Mouse (Mus musculus) left cerebral cortex, postnatal 10 days (tissue): ENCODE measurements around the gene Wdhd1. TPM values are rescaled to one million over a fixed set of nuclear protein-coding genes. Genes with fewer than 3 reads are reported as not detected.

Experiments
- DNase-seq, 2 experiments: peaks; one replicate each; pipeline ENCODE4 v3.0.0; 2021 to 2022; ENCODE audit warnings: low spot score in 2 of 2, mixed read lengths in 1 of 2; ENCODE audit errors: extremely low spot score in 1 of 2
- intact Hi-C: fragments of 180-260 bp; cut with DNase I; formaldehyde crosslinking; loops from one replicate; pipeline ENCODE4 v1.15.1; 2025
- total RNA-seq, 2 experiments: library from RNA; stranded (reverse); gene quantifications; 2 replicates each; pipeline ENCODE4 v1.2.3; 2021

Gene Wdhd1
- total RNA-seq, 2 experiments from 2014 or later = 6.1 to 6.3 TPM

DNA sequence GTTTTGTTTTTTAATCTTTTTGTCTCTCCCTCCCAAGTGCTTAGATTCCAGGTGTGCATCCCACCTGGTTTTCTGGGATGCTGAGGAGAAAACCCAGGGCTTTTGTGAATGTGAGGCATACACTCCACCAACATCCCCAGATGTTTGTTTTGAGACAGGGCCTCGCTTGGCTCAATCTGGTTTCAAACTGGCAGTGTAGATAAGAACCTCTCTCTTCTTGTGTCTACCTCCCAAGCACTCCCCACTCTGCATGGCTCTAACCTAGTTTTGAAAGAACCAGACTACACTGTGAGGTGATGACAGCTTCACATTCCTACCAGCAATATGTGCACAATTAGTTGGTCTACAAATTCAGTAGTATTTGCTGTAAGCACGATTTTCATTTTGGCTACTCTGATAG, 43.1 kb downstream of the Wdhd1 start:
- intact Hi-C loops = no loop called here

DNA sequence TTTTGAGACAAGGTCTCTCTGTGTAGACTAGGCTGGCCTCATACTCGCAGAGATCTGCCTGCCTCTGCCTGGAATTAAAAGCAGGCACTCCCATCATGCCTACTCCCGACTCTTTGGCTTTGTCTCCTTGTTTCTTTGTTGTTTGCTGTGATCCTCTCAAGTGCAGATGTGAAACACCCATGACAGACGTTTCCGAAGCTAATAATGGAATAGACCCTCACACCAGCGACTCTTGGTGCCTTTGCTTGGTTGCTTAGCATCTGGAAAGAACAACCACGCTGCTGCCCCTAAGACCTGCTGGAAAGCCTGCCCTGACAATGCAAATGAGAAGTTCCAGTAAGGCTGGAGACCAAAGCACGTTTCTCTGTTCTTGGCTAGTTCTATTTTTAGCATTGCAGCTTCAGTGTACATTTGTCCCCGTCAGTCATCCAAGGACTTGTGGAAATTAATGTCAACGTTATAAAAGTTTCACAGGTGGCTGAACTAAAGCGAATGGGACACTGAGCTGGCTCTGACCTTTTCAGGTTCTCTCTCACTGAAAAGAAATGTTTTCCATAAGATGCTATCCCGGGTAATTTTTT, 46.8 kb downstream of the Wdhd1 start:
- DNase-seq = no peak
- intact Hi-C loops = no loop called here

More for the DNA sequence above, 43.1 kb downstream of the Wdhd1 start:
- no peak for DNase-seq

DNA sequence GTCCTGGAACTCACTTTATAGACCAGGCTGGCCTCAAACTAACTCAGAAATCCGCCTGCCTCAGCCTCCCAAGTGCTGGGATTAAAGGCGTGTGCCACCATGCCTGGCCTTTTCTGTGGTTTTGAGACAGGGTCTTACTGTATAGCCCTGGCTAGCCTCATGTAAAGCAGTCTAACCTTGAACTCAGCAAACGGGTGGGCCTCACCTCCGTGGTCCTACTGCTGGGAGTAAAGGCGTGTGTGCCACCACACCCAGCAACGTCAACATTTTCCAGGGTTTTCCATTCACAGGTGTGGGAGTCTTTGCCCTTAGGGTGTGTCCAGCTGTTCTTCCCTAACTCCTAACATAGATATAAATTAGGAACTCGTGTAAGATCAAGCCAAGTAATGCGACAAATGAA, 50.7 kb downstream of the Wdhd1 start:
- DNase-seq = no peak
- intact Hi-C loops = no loop called here

DNA sequence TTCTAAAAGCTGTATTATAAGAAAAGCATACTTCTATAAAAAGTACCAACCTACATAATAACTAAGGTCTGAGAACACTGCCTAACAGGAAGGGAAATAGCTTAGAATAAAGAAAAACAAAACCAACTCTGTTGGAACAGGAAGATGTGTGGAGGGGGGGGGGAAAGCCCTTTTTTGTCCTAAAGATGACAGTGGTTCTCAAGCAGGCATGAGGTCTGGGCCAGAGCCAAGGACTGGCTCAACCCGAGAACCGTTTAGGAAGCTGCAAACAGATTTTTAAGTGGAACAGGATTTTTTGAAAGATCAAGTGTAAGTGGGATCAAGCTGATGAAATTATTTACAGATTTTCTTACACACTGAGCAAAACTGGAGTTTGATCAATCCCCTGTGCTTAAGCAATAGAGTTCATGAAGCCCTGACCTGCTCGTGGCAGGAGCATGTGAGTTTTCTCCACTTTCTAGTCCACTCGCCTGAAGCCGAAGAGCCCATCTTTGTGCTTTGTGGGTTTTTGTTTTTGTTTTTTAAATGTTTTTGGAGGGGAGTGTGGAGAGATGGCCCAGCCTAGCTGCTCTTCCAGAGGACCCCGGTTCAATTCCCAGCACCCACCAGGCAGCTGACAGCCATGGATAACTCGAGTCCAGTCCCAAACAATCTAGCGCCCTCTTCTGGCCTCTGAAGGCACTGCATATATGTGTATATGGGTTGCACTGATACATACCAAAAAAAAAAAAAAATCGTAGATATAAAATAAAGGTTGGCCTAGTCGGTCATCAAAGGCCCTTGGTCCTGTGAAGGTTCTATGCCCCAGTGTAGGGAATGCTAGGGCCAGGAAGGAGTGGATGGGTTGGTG, 52.0 kb downstream of the Wdhd1 start:
- no peak for DNase-seq
- intact Hi-C loops = no loop called here

DNA sequence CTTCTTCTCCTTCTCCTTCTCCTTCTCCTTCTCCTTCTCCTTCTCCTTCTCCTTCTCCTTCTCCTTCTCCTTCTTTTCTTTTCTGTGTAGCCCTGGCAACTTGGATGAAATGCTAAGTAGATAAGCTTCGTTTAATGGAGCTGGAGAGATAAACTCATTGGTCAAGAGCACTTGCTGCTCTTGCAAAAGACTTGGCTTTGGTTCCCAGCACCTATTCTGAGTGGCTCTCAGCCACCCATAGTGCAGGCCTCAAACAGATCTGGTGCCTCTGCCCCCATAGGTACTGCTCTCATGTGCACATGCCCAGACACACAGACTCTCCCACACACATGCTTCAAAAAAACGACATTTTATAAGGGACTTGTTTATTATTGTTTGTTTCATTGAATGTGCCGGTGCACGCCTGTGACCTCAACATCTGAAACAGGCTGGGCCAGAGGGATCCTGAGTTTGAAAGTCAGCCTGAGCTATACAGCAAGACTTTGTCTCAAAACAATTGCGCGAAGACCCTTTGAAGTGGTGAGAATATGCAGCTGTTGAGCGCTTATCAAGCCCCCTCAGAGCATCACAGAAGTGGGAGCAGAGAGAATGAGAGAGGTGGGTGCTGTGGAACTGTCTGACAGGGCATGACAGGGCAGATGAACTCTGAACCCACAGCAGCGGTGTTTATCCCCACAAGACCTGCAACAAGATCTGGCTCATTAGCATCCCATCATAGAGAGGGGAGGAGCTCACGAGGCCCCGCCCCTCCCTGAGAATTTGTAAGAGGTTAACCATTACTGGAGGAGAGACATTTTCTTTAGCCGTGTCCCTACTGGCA, 53.8 kb downstream of the Wdhd1 start:
- DNase-seq = no peak
- intact Hi-C loops = no loop called here

DNA sequence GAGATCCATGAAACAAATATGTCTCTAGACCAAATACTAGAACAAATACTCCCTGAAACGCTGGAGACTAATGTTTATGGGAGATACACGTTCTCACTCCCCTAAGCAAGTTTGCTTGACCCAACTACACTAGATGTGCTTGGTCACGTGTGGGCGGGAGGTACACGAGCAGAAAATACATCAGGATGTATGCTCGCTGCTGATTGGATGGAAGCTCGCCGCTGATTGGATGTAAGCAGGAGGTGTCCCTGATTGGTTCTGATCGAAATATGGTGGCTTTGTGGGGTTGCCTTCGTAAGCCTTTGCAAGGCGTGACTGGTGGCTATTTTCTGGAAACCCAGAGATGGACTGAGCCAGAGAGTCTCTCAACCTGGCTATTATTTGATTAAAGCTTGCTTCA, 55.1 kb downstream of the Wdhd1 start:
- intact Hi-C loops = no loop called here
- DNase-seq = no peak

DNA sequence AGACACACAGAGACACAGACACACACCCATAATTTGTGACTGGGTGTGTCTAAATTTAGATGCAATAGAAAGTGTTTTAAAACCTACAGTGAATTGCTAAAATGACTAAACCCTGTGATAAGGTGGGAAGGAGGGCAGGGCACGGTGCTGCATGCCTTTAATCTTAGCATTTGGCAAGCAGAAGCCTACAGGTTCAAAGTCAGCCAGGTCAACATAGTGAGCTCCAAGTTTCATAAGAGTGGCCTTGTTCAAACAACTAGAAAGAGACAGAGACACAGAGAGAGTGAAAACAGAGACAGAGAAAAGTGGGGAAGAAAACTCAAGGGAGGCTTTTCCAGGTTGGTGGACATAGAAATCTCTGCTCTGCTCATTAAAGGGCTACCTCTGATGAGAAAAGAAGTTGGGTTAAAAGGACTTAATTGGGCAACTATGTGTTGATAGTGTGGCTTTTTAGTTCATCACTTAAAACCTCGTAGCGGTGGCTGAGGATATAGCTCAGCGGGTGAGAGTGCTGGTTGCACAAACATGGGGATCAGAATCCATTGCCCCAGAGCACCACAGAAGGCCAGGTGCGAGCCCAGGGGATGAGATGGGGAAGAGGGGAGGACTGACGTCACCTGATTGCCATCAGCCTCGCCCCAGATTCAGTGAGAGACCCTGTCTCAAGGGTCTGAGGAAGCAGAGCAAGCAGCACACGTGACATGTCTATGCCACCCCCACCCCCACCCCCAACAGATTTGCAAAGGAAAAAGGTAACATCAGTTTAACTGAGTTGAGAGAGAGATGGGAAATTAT, 56.2 kb downstream of the Wdhd1 start:
- DNase-seq = no peak
- intact Hi-C loops = no loop called here

DNA sequence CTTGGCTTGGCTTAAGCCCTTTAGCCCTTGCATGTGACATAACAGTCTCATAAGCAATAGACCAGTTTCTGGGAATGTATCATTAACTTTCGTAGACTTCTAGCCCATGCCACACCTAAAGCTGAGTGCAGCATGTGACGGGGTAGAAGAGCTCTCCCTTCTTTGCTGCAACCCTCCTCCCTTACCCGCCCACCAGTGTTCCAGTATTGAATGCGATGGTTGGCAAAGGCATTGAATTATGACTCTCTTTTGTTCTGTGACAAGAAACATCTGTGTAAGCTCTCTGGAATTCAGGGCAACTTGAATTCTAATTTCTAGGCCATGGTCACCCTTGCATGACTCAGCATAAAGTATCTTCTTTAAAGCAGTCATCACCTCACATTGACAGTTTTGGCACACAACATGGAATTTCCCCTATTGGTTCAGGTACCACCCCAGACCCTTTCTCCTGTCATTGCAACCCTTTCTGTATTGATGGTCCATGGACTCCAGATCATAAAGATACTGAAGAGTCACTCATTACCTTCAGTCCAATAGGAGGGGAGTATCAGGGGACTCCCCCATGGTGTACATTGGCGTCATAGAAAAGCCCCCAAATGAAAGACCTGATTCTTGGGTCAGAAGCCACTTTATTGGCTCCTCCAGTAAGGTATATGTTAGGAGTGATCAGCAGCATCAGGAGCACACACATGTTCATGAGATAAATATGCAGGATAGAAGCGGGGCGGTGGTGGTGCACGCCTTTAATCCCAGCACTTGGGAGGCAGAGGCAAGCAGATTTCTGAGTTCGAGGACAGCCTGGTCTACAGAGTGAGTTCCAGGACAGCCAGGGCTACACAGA, 57.7 kb downstream of the Wdhd1 start:
- no peak for DNase-seq
- intact Hi-C loops = no loop called here

DNA sequence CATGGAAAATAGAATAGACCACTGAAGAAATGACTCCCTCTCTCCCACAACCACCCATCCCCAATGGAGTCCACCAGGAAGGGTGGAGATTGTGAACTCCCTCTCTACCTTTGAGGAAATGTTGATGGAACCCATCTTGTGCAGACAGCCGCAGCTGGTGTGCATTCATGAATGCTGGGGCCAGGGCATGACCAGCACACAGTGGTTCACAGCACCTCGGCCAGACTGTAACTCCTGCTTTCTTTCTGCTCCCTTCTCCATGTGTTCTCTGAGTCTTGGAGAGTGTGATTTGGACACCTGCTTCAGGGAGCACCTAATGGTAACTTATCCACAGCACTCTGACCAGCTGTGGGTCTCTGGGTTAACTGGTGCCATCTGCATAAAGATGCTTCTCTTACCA, 60.1 kb downstream of the Wdhd1 start:
- intact Hi-C loops = no loop called here

DNA sequence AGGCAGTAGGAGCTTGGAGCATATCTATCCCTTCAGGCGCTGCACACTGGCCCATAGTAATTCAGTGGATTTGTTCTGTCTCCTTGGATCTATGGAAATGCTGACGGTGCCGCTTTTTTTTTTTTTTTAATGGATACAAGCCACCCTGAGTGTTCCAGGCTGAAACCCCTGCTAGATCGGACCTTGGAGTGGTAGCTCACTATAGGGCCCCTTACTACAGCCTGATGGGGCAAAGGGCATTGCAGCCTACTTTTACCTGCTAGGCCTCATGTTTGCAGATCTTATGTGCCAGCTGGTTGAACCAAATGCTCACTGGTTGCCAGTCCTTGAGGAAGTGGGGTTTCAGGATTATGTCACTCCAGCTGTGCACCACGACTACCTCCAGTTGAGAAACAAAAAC, 62.3 kb downstream of the Wdhd1 start:
- intact Hi-C loops = no loop called here
- DNase-seq = no peak

More for the DNA sequence above, 60.1 kb downstream of the Wdhd1 start:
- DNase-seq = no peak

DNA sequence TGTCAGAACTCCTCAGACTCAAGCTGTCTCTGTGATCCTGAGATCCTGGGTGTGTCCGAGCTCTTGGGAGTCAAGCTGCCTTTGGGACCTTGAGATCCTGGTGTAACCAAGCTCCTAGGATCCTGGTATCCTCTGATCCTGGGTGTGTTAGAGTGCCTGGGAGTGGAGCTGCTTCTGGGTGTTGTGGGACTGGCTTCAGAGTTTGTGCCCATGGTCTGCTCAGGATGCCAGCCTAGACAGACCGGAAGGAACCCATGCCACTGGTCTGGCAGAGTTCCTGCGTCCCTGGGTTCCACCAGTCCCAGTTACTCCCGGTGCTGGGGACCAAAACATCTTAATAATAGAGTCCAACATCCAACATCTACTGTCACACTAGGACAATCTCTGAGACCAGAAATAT, 63.4 kb downstream of the Wdhd1 start:
- no peak for DNase-seq
- intact Hi-C loops = no loop called here

DNA sequence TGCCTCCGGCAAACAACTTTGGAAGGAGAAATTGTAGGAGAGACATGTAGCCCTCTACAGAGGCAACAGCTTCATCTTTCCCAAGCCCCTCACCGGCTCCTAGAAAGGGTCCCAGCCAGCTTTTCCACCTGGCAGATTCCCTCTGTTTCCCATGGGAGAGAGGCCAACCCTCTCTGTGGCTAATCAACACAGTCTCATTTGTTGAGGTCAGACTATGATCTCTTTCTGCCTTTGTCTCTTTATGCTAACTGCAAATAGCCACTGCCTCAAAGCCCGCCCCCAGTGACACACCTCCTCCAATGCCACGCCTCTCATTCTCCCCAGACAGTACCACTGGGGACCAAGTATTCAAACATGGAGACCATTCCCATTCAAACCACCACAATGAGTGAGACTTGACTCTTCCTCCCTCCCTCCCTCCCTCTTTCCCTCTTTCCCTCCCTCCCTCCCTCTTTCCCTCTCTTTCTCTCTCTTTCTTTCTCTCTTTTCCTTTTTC, 66.9 kb downstream of the Wdhd1 start:
- intact Hi-C loops = no loop called here
- no peak for DNase-seq

DNA sequence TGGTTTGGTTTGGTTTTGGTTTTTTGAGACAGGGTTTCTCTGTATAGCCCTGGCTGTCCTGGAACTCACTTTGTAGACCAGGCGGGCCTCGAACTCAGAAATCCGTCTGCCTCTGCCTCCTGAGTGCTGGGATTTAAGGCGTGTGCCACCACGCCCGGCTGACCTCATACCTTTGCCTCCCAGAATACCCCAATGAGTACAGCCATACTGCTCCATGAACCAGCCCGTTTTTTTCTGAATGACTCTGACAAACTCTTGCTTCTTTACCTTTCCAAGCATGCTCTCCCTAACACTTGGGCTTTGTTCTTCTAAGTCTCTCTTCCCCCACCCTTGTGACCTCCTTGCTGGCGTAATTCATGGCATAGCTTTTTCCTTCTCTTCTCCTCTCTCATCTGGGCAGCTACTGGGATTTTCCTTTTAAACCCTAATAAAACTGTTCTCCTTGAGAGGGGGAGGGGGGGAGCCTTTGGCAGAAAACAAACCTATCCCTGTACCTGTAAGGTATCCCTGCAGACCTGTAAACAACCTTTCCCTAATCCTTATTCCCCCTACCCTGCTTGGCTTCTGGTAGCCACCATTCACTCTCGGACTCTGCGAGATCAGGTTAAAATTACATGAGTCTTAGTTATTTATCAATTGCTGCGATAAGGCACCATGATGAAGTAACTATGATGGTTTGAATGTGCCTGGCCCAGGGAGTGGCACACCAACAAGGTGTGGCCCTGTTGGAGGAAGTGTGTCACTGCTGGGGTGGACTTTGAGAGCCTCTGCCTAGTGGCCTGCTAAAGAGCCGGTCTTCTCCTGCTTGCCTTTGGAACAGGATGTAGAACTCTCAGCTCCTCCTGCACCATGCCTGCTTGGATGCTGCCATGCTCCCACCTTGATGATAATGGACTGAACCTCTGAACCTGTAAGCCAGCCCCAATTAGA, 67.8 kb downstream of the Wdhd1 start:
- intact Hi-C loops = no loop called here
- DNase-seq = no peak

DNA sequence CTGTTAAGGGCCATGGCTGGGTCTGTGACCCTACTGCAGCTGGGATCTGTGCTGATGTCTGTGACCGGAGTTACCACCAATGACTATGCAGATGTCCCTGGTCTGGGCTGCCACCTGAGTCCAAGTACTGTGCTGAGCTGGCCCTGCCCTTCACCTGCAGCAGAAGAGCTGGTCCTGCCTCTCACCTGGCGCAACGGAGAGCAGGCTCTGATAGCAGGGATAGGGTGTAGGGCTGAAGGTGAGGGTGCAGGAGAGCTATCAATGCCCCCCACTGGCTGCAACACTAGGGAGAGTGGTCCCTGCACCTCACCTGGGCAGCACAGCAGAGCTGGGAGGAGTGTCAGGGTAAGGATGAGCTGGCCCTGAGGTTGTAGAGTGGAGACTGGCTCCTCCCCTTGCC, 70.1 kb downstream of the Wdhd1 start:
- intact Hi-C loops = no loop called here
- no peak for DNase-seq

DNA sequence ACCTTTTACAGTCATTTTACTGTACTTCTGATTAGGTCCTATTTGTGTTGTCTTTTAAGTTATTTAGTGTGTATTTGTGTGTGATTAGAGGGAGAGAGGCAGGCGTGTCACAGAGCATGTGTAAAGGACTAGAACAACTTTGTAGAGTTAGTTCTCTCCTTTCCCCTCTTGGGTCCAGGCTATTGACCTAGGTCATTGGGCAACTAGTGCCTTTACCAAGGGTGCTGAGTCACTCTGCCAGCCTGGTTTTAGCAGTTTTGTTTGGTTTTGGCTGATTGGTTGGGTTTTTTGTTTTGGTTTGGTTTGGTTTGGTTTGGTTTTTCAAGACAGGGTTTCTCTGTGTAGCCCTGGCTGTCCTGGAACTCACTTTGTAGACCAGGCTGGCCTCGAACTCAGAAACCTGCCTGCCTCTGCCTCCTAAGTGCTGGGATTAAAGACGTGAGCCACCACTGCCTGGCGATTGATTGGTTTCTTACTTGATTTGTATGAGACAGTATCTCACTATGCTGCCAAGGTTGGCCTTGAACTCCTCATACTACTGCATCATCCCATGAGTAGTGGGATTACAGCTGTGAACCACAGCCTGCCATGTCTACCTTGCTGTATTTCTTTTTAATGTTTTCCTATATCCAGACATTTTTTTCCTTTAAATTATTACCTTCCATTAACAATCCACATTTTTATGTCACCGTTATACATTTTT, 71.2 kb downstream of the Wdhd1 start:
- DNase-seq = no peak
- intact Hi-C loops = no loop called here

DNA sequence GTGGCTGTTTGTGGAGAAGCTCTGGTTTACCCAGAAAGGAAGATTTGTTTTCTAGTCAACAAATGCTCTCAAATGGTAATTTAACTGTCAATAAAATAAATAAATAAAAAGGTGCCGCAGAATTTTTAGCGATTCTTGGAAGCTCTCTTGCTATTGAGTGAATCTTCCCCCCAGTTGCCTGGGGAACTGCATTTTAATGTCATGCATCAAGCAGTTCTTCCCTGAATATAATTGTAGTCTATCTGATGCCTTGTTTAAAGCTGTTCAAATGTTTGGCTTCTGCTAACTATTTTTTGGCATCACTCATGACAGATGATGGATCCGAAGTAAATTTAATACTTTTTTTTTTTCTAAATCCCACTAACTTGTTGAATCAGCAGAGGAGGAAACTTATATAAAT, 79.3 kb downstream of the Wdhd1 start:
- intact Hi-C loops = no loop called here
- peak in 1 of 2 experiments; percentile 20 for DNase-seq
